Mouse (Mus musculus) monocyte, adult 2 months (primary cell): ENCODE measurements around the gene Slc45a2.

Experiments
- DNase-seq, 2 experiments: peaks; one replicate each; pipeline ENCODE4 v3.0.0; 2022; ENCODE audit warnings: low spot score in 2 of 2, low read depth in 1 of 2

The Slc45a2 gene

GRCm38 (mm10) chr15:11003791-11004190, 3.3 kb downstream of the Slc45a2 start:
- DNase-seq, result no peak

- no peak for DNase-seq
Measured at GRCm38 (mm10) chr15:11004646-11005045, 4.1 kb downstream of the Slc45a2 start.

- DNase-seq, result no peak
Measured at GRCm38 (mm10) chr15:11008756-11009155, 8.2 kb downstream of the Slc45a2 start.

- no peak for DNase-seq
Measured at GRCm38 (mm10) chr15:11010976-11011548, 10.5 kb downstream of the Slc45a2 start.

GRCm38 (mm10) chr15:11014931-11015330, 14.4 kb downstream of the Slc45a2 start:
- no peak for DNase-seq

- no peak for DNase-seq
Measured at GRCm38 (mm10) chr15:11026801-11027561, 26.5 kb downstream of the Slc45a2 start.

GRCm38 (mm10) chr15:11030188-11030587, 29.7 kb downstream of the Slc45a2 start:
- no peak for DNase-seq

GRCm38 (mm10) chr15:11035947-11036474, 35.5 kb downstream of the Slc45a2 start:
- DNase-seq, result no peak

- DNase-seq, result no peak
Measured at GRCm38 (mm10) chr15:11036535-11037375, 36.2 kb downstream of the Slc45a2 start.

- no peak for DNase-seq
Measured at GRCm38 (mm10) chr15:11037376-11037695, 36.8 kb downstream of the Slc45a2 start.

GRCm38 (mm10) chr15:11037711-11038110, 37.2 kb downstream of the Slc45a2 start, which contains the start of gene Rxfp3:
TSS of gene Rxfp3 (minus strand) at chr15:11037991.
- no peak for DNase-seq

GRCm38 (mm10) chr15:11038476-11038875, 38.0 kb downstream of the Slc45a2 start:
- no peak for DNase-seq

GRCm38 (mm10) chr15:11040067-11040466, 39.5 kb downstream of the Slc45a2 start:
- no peak for DNase-seq

- no peak for DNase-seq
Measured at GRCm38 (mm10) chr15:11041229-11041628, 40.7 kb downstream of the Slc45a2 start.

- DNase-seq, result no peak
Measured at GRCm38 (mm10) chr15:11042828-11043227, 42.3 kb downstream of the Slc45a2 start.

GRCm38 (mm10) chr15:11053678-11054439, 53.3 kb downstream of the Slc45a2 start:
- no peak for DNase-seq

- DNase-seq, result no peak
Measured at GRCm38 (mm10) chr15:11054440-11055080, 54.0 kb downstream of the Slc45a2 start.

- DNase-seq, result no peak
Measured at GRCm38 (mm10) chr15:11062903-11063302, 62.4 kb downstream of the Slc45a2 start.

GRCm38 (mm10) chr15:11064160-11064557, 63.6 kb downstream of the Slc45a2 start:
- no peak for DNase-seq
